Mouse (Mus musculus): Measurements from ENCODE around the gene Gm45753. TPM values are rescaled to one million over a fixed set of nuclear protein-coding genes. Genes with fewer than 3 reads are reported as not detected.

Gm45753 gene
- polyA plus RNA-seq, 1 experiment from 2014 or later: not detected

DNA sequence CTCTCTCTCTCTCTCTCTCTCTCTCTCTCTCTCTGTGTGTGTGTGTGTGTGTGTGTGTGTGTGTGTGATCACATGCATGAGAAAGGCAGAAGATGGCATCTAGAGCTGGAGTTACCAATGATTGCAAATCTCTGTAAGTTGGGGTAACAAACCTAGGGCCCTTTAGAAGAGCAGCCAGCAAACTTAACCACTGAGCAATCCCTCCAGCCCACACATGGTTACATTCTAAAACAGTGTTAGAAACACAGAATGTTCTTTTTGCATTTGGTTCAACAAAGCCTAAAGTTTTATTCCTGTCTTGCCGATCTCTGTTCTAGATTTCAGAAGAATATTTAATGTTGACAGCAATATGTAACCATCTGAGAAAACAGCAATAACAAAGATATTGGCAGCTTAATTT is 54.7 kb downstream of the Gm45753 start:
- Histone ChIP-seq H3K4me2 (no peak overlapping the region), H3K27ac (no peak overlapping the region), H3K4me1 (replicated peaks) (no peaks in the 10 kb centered on the region), H3K9me3 (no peaks in the 10 kb centered on the region), H3K9ac (replicated peaks) (no peak overlapping the region), H3K27me3 (no peaks in the 10 kb centered on the region), H3K36me3 (no peaks in the 10 kb centered on the region), H3K4me3 (replicated peaks) (no peak overlapping the region)
- 92% methylated on average over 1 of the region's 1 CpGs for whole genome bisulfite sequencing
- no peak for ATAC-seq (ENCODE audit: insufficient number of reproducible peaks, insufficient read depth, low FRiP score, low TSS enrichment, low read depth)

- no peak for ATAC-seq (ENCODE audit: insufficient number of reproducible peaks, insufficient read depth, low FRiP score, low TSS enrichment, low read depth)
- H3K36me3 ChIP-seq: no peaks in the 10 kb centered on the region
- H3K4me3 ChIP-seq (replicated peaks): no peak overlapping the region
- no peaks in the 10 kb centered on the region for H3K9me3 ChIP-seq
- 48% methylated on average over 2 of the region's 2 CpGs for WGBS
- H3K4me2 ChIP-seq: no peak overlapping the region
- no peak overlapping the region for H3K9ac ChIP-seq (replicated peaks)
- no peak overlapping the region for H3K27ac ChIP-seq
- no peaks in the 10 kb centered on the region for H3K4me1 ChIP-seq (replicated peaks)
- H3K27me3 ChIP-seq: no peaks in the 10 kb centered on the region
Observed at GRCm38 (mm10) chr8:45253111-45253510, 55.2 kb downstream of the Gm45753 start.

- H3K27ac ChIP-seq: no peak overlapping the region
- 65% methylated on average over 7 of the region's 7 CpGs for WGBS
- H3K27me3 ChIP-seq: no peaks in the 10 kb centered on the region
- no peaks in the 10 kb centered on the region for H3K4me1 ChIP-seq (replicated peaks)
- H3K4me2 ChIP-seq: no peak overlapping the region
- H3K9ac ChIP-seq (replicated peaks): no peak overlapping the region
- ATAC-seq (ENCODE audit: insufficient number of reproducible peaks, insufficient read depth, low FRiP score, low TSS enrichment, low read depth): no peak
- no peaks in the 10 kb centered on the region for H3K36me3 ChIP-seq
- no peak overlapping the region for H3K4me3 ChIP-seq (replicated peaks)
- H3K9me3 ChIP-seq: no peaks in the 10 kb centered on the region
Observed at GRCm38 (mm10) chr8:45246307-45246706, 62.0 kb downstream of the Gm45753 start.

GRCm38 (mm10) chr8:45239363-45239762 is 68.9 kb downstream of the Gm45753 start:
- no peaks in the 10 kb centered on the region for H3K36me3 ChIP-seq
- ATAC-seq (ENCODE audit: insufficient number of reproducible peaks, insufficient read depth, low FRiP score, low TSS enrichment, low read depth): no peak
- 82% methylated on average over 8 of the region's 8 CpGs for WGBS
- H3K4me3 ChIP-seq (replicated peaks): no peak overlapping the region
- H3K4me2 ChIP-seq: no peak overlapping the region
- no peaks in the 10 kb centered on the region for H3K27me3 ChIP-seq
- H3K9me3 ChIP-seq: no peaks in the 10 kb centered on the region
- no peak overlapping the region for H3K27ac ChIP-seq
- H3K4me1 ChIP-seq (replicated peaks): peaks cover 8% of the 10 kb centered on the region; the same call in 1 of the 2 replicates
- H3K9ac ChIP-seq (replicated peaks): no peak overlapping the region

DNA sequence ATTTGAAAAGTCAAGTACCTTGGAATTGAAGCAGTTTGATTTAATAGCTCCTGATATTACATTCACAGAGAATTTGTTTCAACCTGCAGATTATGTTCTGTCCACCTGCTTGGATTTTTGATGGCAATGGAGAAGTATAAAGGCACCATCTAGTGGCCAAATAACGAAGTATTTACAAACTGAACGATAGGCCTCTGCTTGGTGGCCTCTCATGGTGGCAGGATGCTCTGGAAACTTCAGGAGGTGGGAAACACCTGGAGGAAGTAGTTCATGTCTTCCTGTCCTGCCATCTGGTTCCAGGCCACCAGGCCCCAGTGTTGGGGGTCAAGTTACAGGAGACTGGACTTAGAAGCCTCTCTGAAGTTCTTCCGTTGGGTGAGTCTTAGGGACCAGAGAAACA is 70.0 kb downstream of the Gm45753 start:
- no peak for ATAC-seq (ENCODE audit: insufficient number of reproducible peaks, insufficient read depth, low FRiP score, low TSS enrichment, low read depth)

DNA sequence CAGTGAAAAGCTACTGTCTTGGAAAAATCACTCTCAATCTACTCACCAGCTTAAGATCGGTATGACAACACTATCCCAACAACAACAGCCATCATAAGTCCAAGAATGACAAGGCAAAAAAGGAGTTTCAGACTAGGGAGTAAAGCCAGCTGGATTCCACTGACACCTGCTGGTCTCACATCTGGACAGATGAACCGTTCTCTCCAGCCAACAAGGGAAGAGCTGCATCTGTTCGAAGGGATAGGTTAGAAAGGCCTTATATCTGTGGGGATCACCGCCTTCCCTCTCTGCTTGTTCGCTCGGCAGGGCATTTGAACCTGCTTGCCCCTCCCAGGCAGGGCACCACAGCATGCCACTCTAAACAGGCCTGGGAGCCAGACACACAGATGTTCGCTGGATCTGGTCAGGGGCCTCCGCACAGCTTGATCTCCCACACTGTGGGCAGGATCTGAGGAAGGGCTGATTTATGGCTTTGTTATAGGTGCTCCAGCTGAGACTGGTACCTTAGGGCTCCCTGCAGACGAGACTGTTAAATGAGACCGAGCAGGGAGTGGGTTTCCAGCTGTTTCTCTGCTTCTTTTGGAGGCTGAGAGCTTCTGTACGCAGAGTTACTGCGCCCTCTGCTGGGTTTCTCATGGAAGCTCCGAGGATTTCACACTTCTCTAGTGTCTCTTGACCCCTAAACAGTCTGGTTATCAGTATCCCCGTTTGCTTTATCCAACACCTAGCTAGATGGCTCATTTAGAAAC is 71.9 kb downstream of the Gm45753 start:
- Histone ChIP-seq H3K36me3 (no peaks in the 10 kb centered on the region), H3K27me3 (no peaks in the 10 kb centered on the region), H3K9ac (replicated peaks) (no peak overlapping the region), H3K4me3 (replicated peaks) (no peak overlapping the region; the same call in 1 of the 2 replicates), H3K27ac (no peak overlapping the region), H3K9me3 (no peaks in the 10 kb centered on the region), H3K4me2 (peak overlapping the region; percentile 47), H3K4me1 (replicated peaks) (peaks cover 8% of the 10 kb centered on the region; the same call in 1 of the 2 replicates)
- peak; percentile 76; the same call in 1 of the 2 replicates for ATAC-seq (ENCODE audit: insufficient number of reproducible peaks, insufficient read depth, low FRiP score, low TSS enrichment, low read depth)
- 16% methylated on average over 14 of the region's 14 CpGs for WGBS

More for the DNA sequence above, 70.0 kb downstream of the Gm45753 start:
- Histone ChIP-seq H3K4me2 (no peak overlapping the region), H3K4me1 (replicated peaks) (peaks cover 8% of the 10 kb centered on the region; the same call in 1 of the 2 replicates), H3K27ac (no peak overlapping the region), H3K36me3 (no peaks in the 10 kb centered on the region), H3K9ac (replicated peaks) (no peak overlapping the region), H3K4me3 (replicated peaks) (no peak overlapping the region), H3K27me3 (no peaks in the 10 kb centered on the region), H3K9me3 (no peaks in the 10 kb centered on the region)
- 13% methylated on average over 3 of the region's 3 CpGs for WGBS

DNA sequence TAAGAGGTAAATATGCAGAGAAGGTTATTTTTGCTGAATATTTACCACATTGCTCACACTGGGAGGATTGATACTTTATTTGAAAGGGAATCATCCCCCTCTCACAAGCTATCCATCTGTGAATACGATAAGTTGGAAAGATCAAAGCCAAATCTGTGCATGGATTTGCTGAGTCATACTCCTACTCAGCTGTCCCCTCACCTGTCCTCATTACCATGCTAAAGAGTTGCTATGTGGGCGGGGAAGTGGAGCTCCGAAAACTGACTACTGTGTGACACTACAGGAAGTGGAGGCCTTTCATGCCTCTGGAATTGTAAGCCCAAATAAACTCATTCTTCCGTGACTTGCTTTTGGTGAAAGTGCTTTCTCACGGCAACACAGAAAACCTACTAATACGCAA is 73.0 kb downstream of the Gm45753 start:
- Histone ChIP-seq H3K27ac (no peak overlapping the region), H3K4me2 (no peak overlapping the region), H3K36me3 (no peaks in the 10 kb centered on the region), H3K27me3 (no peaks in the 10 kb centered on the region), H3K9ac (replicated peaks) (no peak overlapping the region), H3K9me3 (no peaks in the 10 kb centered on the region), H3K4me1 (replicated peaks) (peaks cover 8% of the 10 kb centered on the region; the same call in 1 of the 2 replicates), H3K4me3 (replicated peaks) (no peak overlapping the region)
- no peak for ATAC-seq (ENCODE audit: insufficient number of reproducible peaks, insufficient read depth, low FRiP score, low TSS enrichment, low read depth)
- 85% methylated on average over 6 of the region's 6 CpGs for WGBS

GRCm38 (mm10) chr8:45233256-45233655 is 75.0 kb downstream of the Gm45753 start:
- Histone ChIP-seq H3K4me2 (no peak overlapping the region), H3K4me1 (replicated peaks) (peaks cover 4% of the 10 kb centered on the region; the same call in 1 of the 2 replicates), H3K36me3 (no peaks in the 10 kb centered on the region), H3K9ac (replicated peaks) (no peak overlapping the region), H3K9me3 (no peaks in the 10 kb centered on the region), H3K27me3 (no peaks in the 10 kb centered on the region), H3K27ac (no peak overlapping the region), H3K4me3 (replicated peaks) (no peak overlapping the region)
- WGBS: 69% methylated on average over 3 of the region's 3 CpGs
- ATAC-seq (ENCODE audit: insufficient number of reproducible peaks, insufficient read depth, low FRiP score, low TSS enrichment, low read depth): no peak

Other genes starting within 250 kb of the Gm45753 start
- 0.18 TPM in 1 of 2 replicates, not detected in the other for gene Mtnr1a, start 239.3 kb downstream of the Gm45753 start, polyA plus RNA-seq (2016; fragmentation: Nextera tagmentation; extraction: Ambion mirVana)
- gene F11, start 46.4 kb downstream of the Gm45753 start, polyA plus RNA-seq (2016; fragmentation: Nextera tagmentation; extraction: Ambion mirVana): not detected in 2 replicates
- not detected in 2 replicates for gene Klkb1, start 13.6 kb downstream of the Gm45753 start, polyA plus RNA-seq (2016; fragmentation: Nextera tagmentation; extraction: Ambion mirVana)
- 1.1 and 1.6 TPM in 2 replicates for gene Cyp4v3, start 24.8 kb upstream of the Gm45753 start, polyA plus RNA-seq (2016; fragmentation: Nextera tagmentation; extraction: Ambion mirVana)
- gene Fam149a, start 73.8 kb upstream of the Gm45753 start, polyA plus RNA-seq (2016; fragmentation: Nextera tagmentation; extraction: Ambion mirVana): 12.0 and 13.0 TPM in 2 replicates
- 0.46 and 0.77 TPM in 2 replicates for gene Tlr3, start 102.6 kb upstream of the Gm45753 start, polyA plus RNA-seq (2016; fragmentation: Nextera tagmentation; extraction: Ambion mirVana)
- gene Sorbs2, start 199.3 kb upstream of the Gm45753 start, polyA plus RNA-seq (2016; fragmentation: Nextera tagmentation; extraction: Ambion mirVana): 26.5 and 31.1 TPM in 2 replicates